Mouse (Mus musculus): ENCODE measurements around the gene Cyp4f17.
"Not testable (repeated sequence)": the region's sequence is repeated elsewhere in the genome, so short reads cannot be mapped to it uniquely, and the experiment has no call there.

The Cyp4f17 gene

DNA sequence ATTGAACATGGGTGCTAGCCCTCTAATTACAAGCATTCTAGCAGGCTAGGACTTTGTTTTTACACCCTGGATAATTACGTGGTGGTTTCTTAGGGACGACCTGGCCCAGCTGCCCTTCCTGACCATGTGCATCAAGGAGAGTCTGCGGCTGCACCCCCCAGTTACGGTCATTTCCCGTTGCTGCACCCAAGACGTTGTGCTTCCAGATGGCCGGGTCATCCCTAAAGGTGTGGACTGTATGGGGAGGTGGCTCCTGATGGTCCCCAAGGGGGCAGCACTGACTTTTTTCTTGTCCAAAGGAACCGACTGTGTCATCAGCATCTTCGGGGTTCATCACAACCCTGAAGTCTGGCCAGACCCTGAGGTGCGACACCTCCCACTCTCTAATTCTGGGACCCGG is 21.9 kb downstream of the Cyp4f17 start:
- no peak for DNase-seq (ENCODE audit: low read depth)

DNA sequence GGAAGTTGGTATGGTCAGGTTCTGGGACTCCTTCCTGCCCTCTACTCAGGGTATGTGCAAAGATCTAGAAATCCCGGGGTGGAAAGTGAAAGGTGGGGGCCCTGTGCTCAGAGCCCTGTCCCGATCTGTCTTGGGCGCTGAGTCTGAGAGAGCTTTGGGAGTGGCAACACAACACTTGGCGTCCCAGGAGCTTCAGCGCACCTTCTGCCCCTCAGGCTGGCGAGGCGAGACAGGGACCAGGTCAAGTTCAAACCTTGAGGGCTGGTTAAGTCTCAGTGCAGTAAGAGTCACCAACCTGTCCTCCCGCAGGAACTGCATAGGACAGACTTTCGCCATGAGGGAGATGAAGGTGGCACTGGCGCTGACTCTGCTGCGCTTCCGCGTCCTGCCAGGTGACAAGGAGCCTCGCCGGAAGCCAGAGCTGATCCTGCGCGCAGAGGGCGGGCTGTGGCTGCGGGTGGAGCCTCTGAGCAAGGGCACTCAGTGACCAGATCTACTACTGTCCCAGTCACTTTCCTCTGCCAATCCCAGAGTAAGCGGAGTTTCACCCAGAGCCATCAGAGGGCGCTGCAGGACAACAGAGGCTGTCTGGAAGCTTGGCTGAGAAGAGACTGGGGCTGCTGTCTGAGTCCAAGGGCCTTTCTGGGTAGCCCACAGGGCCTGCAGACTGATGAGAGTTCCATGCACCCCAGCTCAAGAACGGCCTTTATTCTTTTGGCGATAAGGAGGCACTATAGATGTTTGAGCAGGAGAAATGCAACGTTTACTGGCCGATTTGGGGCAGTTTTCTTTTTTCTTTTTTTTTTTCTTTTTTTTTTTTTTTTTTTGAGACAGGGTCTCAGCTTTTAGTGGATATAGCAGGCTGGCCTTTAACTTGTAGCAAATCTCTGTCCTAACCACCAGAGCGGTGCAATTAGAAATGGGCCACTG is 22.8 kb downstream of the Cyp4f17 start:
- peak; percentile 93 for DNase-seq (ENCODE audit: low read depth)

DNA sequence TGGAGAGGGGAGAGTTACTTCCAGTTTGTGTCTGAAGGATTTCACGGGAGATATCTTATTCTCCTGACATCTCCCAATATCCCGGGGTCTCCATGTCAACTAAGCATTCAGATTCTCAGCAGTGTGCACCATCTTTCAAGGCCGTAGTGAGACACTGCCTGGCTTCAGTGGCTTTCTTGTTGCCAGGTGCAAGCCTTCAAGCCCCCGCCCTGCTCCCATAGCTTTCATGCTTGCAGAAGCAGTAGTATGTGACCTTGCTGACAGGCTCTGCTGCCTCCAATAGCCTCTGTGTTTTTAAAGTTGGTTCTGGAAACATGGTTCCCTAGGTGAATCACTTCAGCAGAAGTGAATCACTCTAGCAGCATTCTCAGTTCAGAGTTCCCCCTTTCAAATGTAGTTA is 26.5 kb downstream of the Cyp4f17 start:
- DNase-seq (ENCODE audit: low read depth), result not testable (repeated sequence)

DNA sequence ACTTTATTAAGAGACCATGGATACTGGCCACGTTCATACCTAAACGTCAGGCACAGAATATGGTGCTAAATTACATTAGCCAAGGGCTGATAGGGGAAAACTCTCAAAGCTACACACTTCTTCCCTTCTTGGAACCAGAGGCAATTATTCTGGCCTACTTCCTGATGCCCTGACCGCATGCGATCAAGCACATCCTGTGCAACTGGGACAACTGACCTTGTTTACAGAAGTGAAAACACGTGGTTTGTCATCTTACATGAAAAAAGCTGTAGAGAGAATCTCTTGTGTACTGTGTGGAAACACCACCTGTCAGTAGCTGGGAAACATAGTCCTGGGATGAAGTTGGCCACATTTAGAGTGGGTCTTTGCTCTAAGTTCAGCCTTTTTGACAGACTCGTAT is 28.2 kb downstream of the Cyp4f17 start:
- DNase-seq (ENCODE audit: low read depth), result no peak

DNA sequence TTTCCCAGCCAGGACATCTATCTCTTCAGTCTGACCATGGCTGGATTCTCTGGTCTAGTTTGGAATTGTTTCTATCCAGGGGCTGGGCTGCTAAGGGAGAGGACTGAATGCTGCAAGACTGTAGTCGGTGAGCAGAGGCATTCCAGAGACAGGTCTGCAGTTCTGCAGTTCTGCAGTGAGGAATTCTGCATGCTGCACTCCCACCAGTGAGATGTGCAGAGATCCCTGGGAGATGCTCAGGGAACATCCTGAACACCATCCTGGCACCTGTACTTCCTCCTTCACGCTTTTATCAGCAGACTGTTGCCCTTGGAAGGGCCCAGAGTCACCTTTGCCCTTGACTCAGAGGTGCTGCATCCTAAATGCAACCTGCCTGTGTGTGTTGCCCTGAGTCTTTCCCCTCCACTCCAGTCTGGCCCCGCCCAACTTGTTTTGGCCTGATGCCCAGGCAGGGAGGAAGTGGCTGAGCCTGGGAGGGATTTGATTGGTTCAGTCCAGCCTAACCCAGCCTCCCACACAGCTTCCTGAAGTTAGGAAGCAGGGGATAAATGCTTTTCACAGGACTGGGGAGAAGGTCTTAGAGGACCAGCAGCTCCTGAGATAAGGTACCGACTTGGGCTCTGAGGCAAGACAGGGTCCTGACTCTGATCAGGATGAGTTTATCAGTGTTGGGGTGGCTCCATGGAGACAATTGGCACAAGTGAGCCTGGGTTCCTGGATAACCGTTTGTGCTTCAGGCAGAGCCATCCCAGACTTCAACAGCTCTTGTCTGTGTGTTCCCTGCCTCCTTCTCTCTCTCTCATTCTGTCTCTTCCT is 30.4 kb downstream of the Cyp4f17 start, which contains the start of gene Cyp4f16:
TSS of gene Cyp4f16 (plus strand) at position 508 of the 816 bp plus-strand sequence.
- peak; percentile 68 for DNase-seq (ENCODE audit: low read depth)

DNA sequence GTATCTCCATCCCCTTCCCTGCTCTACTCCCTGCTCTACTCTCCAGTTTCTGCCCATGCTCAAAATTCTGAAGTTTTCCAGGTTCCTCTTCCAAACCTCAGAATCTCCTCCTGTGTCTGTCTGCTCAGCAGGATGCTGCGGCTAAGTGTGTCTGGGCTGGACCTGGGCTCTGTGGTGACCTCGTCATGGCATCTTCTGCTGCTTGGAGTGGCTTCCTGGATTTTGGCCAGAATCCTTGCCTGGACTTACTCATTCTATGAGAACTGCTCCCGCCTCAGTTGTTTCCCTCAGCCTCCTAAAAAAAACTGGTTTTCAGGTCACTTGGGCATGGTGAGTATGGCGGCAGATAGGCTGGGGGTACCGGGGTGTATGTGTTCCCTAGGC is 31.0 kb downstream of the Cyp4f17 start:
- DNase-seq (ENCODE audit: low read depth), result no peak

DNA sequence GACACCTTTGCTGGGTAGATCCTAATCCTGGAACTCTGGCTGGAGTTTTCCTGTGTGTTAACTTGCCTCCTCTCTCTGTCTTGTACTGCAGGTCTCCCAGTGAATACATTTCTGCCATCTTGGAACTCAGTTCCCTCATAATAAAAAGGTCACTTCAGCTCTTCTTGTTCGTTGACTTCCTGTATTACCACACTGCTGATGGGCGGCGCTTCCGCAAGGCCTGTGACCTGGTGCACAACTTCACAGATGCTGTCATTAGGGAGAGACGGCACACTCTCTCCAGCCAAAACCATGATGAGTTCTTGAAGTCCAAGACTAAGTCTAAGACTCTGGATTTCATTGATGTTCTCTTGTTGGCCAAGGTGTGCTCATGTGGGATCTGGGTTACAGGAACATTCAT is 38.9 kb downstream of the Cyp4f17 start:
- DNase-seq (ENCODE audit: low read depth), result not testable (repeated sequence)

DNA sequence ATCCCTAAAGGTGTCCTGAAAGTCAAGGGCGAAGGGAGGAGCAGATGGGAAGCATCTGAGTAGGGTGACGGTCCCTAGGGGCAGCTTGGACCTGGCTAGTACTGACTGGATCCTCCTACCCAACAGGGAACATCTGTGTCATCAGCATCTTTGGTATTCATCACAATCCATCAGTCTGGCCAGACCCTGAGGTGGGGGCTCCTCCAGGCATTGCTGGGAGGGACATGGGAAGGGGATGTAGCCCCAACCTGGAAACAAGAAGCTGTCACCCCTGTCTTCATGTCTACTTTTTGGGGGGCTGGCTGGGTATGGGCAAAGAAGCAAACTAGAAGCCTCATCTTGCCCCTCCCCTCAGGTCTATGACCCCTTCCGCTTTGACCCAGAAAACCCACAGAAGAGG is 44.5 kb downstream of the Cyp4f17 start:
- not testable (repeated sequence) for DNase-seq (ENCODE audit: low read depth)

DNA sequence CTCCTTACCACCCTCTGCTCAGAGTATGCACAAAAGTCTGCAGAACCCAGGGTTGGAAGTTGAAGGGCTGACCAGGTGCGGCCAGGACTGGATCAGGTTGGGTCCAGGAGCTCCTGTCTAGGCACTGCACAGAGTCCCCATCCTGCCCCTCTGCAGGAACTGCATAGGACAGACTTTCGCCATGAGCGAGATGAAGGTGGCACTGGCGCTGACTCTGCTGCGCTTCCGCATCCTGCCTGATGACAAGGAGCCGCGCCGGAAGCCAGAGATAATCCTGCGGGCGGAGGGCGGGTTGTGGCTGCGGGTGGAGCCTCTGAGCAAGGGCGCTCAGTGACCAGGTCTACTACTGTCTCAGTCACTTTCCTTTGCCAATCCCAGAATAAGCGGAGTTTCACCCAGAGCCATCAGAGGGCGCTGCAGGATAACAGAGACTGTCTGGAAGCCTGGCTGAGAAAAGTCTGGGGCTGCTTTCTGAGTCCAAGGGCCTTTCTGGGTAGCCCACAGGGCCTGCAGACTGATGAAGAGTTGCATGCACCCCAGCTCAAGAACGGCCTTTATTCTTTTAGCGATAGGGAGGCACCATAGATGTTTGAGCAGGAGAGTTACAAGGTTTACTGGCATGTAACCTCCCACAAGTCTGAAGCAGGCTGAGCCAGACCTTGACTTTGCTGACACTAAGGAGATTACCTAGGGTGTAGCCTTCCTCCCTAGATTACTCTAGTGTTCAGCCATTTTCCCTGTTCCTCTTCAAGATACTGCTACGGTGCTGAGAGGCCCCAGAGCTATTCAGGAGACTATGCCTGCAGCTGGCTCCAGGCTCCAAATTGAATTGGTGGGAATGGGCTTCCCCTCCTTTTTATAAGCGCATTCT is 45.3 kb downstream of the Cyp4f17 start:
- peak; percentile 87 for DNase-seq (ENCODE audit: low read depth)

DNA sequence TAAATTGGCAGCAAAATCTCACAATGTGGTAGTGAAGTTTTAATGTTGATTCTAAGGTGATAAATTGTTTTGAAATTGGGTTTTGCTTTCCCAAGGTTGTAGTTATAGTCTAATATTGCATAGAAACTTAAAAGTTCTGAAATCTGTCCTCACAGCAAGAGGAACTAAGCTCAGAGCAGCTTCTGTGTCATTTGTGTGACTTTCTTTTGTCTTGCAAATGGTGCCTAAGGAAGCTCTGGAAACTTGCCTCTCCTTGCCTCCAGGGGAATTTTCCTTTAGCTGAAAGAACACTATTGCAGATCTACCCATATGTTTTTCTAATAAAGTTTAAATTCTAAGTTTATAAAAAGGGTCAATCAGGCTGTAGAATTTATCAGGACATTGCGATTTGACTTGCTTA is 47.2 kb downstream of the Cyp4f17 start:
- DNase-seq (ENCODE audit: low read depth), result not testable (repeated sequence)

DNA sequence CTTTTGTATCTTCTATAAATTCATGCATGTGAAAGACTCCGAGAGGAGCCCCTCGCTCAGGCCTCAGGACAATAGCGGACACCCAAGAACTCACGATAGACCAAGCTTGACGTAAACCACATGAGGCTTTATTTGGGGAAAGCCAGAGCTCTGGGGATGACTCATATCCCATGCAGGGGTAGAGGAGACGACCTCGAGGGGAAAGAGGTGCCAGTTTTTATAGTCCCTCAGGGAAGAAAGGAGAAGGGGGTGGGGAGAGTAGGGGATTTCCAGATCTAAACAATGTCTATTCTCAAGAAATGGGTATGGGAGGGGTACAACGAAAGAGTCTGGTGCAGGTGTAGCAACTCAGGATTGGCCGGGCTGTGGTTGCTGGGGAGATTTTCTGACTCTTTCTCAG is 48.5 kb downstream of the Cyp4f17 start:
- DNase-seq (ENCODE audit: low read depth), result not testable (repeated sequence)

DNA sequence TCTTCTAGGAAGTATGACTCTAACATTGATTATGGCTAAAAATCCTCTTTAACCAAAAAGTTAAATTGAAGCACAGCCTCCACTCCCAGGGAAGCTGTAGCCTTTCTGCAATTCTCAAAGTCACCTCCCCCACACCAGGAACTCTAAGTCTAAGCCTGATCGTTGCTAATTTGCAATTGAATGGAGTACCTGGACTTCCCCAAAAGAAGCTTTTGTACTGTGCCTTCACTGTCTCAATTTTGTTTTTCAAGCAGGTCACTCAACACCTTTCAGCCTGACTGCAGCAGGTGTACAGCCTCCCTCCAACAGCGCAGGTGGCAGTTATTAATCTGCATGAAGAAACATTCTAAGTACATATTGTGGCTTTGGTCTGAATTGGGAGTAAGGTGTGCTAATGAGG is 57.5 kb downstream of the Cyp4f17 start:
- not testable (repeated sequence) for DNase-seq (ENCODE audit: low read depth)

DNA sequence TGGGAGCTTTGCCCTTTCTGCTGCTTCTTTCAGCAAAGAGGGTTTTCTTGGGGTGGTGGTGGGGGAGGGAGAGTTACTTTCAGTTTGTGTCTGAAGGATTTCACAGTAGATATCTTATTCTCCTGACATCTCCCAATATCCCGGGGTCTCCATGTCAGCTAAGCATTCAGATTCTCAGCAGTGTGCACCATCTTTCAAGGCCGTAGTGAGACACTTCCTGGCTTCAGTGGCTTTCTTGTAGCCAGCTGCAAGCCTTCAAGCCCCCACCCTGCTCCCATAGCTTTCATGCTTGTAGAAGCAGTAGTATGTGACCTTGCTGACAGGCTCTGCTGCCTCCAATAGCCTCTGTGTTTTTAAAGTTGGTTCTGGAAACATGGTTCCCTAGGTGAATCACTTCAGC is 67.4 kb downstream of the Cyp4f17 start:
- not testable (repeated sequence) for DNase-seq (ENCODE audit: low read depth)

DNA sequence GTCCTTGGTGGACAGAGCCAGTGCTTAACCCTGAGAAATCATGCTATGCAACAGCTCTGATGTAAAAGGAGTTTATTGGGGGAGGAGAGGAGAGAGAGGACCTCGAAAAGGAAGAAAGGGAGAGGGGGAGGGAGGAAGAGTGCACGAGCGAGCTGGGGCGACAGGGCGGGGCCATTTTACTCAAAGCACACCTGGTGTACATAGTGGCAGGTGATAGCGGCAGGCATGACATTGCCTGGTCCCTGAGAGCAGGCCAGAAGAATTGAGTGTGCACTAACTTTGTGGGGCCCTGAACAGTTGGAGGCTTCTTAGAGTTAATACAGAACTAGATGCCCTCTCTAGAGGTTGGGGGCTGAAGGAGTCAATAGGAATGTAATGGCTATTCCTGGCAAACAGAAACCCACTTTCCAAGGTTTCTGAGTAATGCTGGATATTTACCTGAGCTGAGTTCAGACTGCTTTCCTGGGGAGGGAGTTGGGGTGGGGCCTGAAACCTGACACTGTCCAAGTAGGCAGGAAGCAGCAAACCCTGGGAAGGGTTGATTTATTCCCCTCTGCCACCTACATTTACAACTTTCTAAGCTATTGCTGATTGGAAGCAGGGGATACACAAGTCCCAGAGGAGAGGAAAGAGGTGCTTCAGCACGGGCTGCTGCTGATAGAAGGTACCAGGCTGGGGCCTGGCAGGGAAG is 71.8 kb downstream of the Cyp4f17 start:
- no peak for DNase-seq (ENCODE audit: low read depth)

All from naive thymus-derived CD4-positive, alpha-beta T cell, adult 2 months (primary cell).